Mouse (Mus musculus) olfactory bulb, adult 2 months (tissue): Measurements from ENCODE around the gene C5ar1. TPM values are rescaled to one million over a fixed set of nuclear protein-coding genes. Genes with fewer than 3 reads are reported as not detected.

Experiments used
- H3K27ac ChIP-seq: fragments of 200-500 bp; 2 replicates; pipeline ENCODE4 v1.5.1; 2012; ENCODE audit warnings: low read depth, low read length; ENCODE audit not compliant: insufficient read depth
- H3K4me1 ChIP-seq: fragments of 200-500 bp; 2 replicates; pipeline ENCODE4 v1.6.1; 2012; ENCODE audit warnings: low read length; ENCODE audit not compliant: control insufficient read depth, insufficient read depth
- H3K4me3 ChIP-seq: fragments of 200-500 bp; 2 replicates; pipeline ENCODE4 v1.5.1; 2012; ENCODE audit warnings: mild to moderate bottlenecking, low read depth, low read length, moderate library complexity; ENCODE audit not compliant: insufficient read depth
- CTCF ChIP-seq: fragments of 200-500 bp; IDR thresholded peaks from 2 replicates; pipeline ENCODE4 v1.5.1; 2012; ENCODE audit warnings: low read depth, mild to moderate bottlenecking, low read length, moderate library complexity; ENCODE audit not compliant: insufficient read depth
- POLR2A ChIP-seq: fragments of 200-500 bp; IDR thresholded peaks from 2 replicates; pipeline ENCODE4 v1.6.1; 2012; ENCODE audit warnings: mild to moderate bottlenecking, low read depth, low read length, moderate library complexity; ENCODE audit not compliant: insufficient read depth
- WGBS: fragments of 180-500 bp; shearing (Covaris S2); methylation state at CpG from one replicate; pipeline ENCODE4 v1.1.7; 2018; 5-methylcytosine and 5-hydroxymethylcytosine counted together
- polyA plus RNA-seq: library from polyadenylated mRNA; stranded (reverse); fragments of >200 nt; gene quantifications from 2 replicates; pipeline ENCODE4 v1.2.4, GENCODE M21; 2012; ENCODE audit warnings: low replicate concordance; ENCODE audit not compliant: missing spikeins, insufficient read depth, insufficient read length

C5ar1 gene
- polyA plus RNA-seq, 1 experiment: not detected

DNA sequence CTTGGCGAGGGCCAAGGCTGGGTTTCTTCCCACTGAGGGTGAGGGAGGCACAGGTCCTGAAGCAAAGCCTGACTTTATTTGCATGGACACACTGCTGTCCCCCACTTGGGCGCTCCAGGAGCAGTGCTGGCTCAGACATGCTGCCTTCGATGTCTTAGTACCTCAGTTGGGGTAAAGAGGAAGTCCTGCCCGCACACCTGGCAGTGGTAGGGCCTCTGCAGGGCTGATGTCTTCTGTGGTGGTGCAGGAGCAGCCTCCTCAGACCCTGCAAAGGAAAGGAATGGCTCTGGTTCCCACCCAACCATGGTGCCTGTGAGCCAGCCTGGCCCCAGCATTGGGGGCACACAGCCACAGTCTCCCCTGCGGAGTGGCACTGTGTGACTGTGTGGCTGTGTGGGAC, 62.2 kb downstream of the C5ar1 start:
- Histone ChIP-seq H3K27ac (no peak overlapping the region), H3K4me3 (no peak overlapping the region), H3K4me1 (no peaks in the 10 kb centered on the region; the same call in 1 of the 2 replicates)
- WGBS: 74% methylated on average over 5 of the region's 5 CpGs
- TF ChIP-seq CTCF (no peak), POLR2A (no peak)

Other genes starting within 250 kb of the C5ar1 start
- not detected in 2 replicates for gene Bicra, start 211.6 kb downstream of the C5ar1 start, polyA plus RNA-seq
- not detected in 2 replicates for gene Zfp541, start 197.7 kb downstream of the C5ar1 start, polyA plus RNA-seq
- not detected in 2 replicates for gene Napa, start 161.1 kb downstream of the C5ar1 start, polyA plus RNA-seq
- gene Kptn, start 139.6 kb downstream of the C5ar1 start, polyA plus RNA-seq: not detected in 2 replicates
- gene Slc8a2, start 129.7 kb downstream of the C5ar1 start, polyA plus RNA-seq: not detected in 2 replicates
- gene Meis3, start 84.5 kb downstream of the C5ar1 start, polyA plus RNA-seq: not detected in 2 replicates
- gene Dhx34, start 37.5 kb downstream of the C5ar1 start, polyA plus RNA-seq: not detected in 2 replicates
- gene C5ar2, start 15.4 kb downstream of the C5ar1 start, polyA plus RNA-seq: not detected in 2 replicates
- not detected in 2 replicates for gene Inafm1, start 14.1 kb upstream of the C5ar1 start, polyA plus RNA-seq
- gene Ccdc9, start 27.3 kb upstream of the C5ar1 start, polyA plus RNA-seq: not detected in 2 replicates
- gene Bbc3, start 48.9 kb upstream of the C5ar1 start, polyA plus RNA-seq: not detected in 2 replicates
- gene Sae1, start 128.3 kb upstream of the C5ar1 start, polyA plus RNA-seq: not detected in 2 replicates
- gene Zc3h4, start 141.4 kb upstream of the C5ar1 start, polyA plus RNA-seq: 372 TPM in 1 of 2 replicates, not detected in the other
- gene Tmem160, start 193.2 kb upstream of the C5ar1 start, polyA plus RNA-seq: not detected in 2 replicates
- gene Npas1, start 218.2 kb upstream of the C5ar1 start, polyA plus RNA-seq: not detected in 2 replicates